Mouse (Mus musculus): ENCODE measurements at regions not wholly inside any gene's neighbourhood (a gene's known extent, or its start where the extent isn't known, plus 50 kb on each side); places are given as distances from the start of the nearest gene placed in this dataset.

DNA sequence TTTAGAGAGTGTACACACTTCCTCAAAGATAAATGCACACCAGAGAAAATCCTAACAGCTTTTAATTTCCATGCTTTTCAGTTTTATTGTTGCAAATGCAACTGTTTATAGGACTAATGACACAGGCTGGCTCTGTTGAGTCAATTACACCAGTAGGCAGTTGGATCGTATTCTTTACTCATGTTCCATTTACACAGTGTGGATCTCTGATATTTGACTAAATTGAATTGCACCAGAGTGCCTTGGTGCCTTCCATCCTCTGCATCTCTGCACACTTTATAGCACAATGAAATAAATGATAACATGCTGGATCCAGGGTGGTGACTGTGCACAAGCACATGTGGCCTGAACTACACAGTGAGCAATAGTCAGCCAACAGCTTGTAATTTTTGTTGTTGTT lies 787.0 kb upstream of the Arrdc4 start:
- H3K27me3 ChIP-seq (ENCODE audit: control insufficient read depth, insufficient read depth, low read length): no peaks in the 10 kb centered on the region
- ATAC-seq (ENCODE audit: low FRiP score) (no peak), DNase-seq (ENCODE audit: low spot score, missing footprints) (no peak)
- 89% methylated on average over 1 of the region's 1 CpGs for WGBS
- H3K4me2 ChIP-seq: no peak overlapping the region
- H3K4me1 ChIP-seq (ENCODE audit: control insufficient read depth, insufficient read depth, low read length): no peaks in the 10 kb centered on the region
- no peaks in the 10 kb centered on the region for H3K36me3 ChIP-seq (ENCODE audit: control insufficient read depth, insufficient read depth, low read length)
- H3K4me3 ChIP-seq (ENCODE audit: low read depth, low read length): no peak overlapping the region
- H3K9me3 ChIP-seq (ENCODE audit: control insufficient read depth, low read length): no peaks in the 10 kb centered on the region
- H3K9ac ChIP-seq (ENCODE audit: low read length): no peak overlapping the region
- no peak overlapping the region for H3K27ac ChIP-seq (ENCODE audit: low read depth, low read length)

DNA sequence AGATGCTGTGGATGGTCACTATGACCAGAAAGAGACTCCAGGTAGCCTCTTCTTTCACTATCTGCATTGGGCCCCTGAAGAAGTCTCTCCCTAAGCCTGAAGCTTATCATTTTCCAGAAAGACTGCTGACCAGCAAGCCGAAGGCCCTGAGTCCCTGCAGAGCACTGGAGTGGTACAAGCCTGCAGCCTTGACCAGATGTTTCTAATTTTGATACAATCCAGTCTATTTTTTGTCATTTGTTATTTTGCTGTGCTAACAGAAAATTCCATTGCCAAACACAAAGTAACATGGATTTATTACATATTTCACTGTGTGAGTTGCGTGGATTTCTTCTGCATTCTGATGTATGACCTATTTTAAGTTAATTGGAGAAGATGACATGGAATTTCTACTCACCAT lies 764.9 kb upstream of the Arrdc4 start:
- no peak overlapping the region for H3K4me2 ChIP-seq
- no peak for DNase-seq (ENCODE audit: low spot score, missing footprints)
- no peaks in the 10 kb centered on the region for H3K9me3 ChIP-seq (ENCODE audit: control insufficient read depth, low read length)
- no peaks in the 10 kb centered on the region for H3K36me3 ChIP-seq (ENCODE audit: control insufficient read depth, insufficient read depth, low read length)
- WGBS: 85% methylated on average over 2 of the region's 2 CpGs
- no peaks in the 10 kb centered on the region for H3K27me3 ChIP-seq (ENCODE audit: control insufficient read depth, insufficient read depth, low read length)
- H3K27ac ChIP-seq (ENCODE audit: low read depth, low read length): no peak overlapping the region
- H3K4me3 ChIP-seq (ENCODE audit: low read depth, low read length): no peak overlapping the region
- H3K9ac ChIP-seq (ENCODE audit: low read length): no peak overlapping the region
- ATAC-seq (ENCODE audit: low FRiP score): no peak
- peaks cover 4% of the 10 kb centered on the region; the same call in 1 of the 2 replicates for H3K4me1 ChIP-seq (ENCODE audit: control insufficient read depth, insufficient read depth, low read length)

DNA sequence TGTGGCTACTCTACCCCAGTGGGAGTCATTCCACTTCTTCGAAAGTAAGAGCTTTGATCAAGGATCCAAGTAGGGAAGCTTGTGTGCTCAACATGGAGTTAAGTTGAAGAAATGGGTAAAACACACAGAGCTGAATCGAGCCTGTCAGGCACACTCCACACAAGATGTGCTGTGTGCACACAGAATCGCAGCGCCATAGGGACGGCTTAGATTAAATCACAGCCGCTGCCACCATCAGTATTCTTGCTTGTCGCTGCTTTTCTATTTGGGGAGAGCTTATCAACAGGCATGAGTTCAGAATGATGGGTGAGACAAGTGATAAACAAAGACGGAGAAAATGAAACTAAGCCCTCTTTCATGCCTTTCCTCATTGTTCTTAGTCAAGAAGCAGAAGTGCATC lies 761.3 kb upstream of the Arrdc4 start:
- H3K4me3 ChIP-seq (ENCODE audit: low read depth, low read length): no peak overlapping the region
- WGBS: 66% methylated on average over 8 of the region's 8 CpGs
- no peak overlapping the region for H3K27ac ChIP-seq (ENCODE audit: low read depth, low read length)
- H3K36me3 ChIP-seq (ENCODE audit: control insufficient read depth, insufficient read depth, low read length): no peaks in the 10 kb centered on the region
- peaks cover 4% of the 10 kb centered on the region; the same call in 1 of the 2 replicates for H3K4me1 ChIP-seq (ENCODE audit: control insufficient read depth, insufficient read depth, low read length)
- ATAC-seq (ENCODE audit: low FRiP score) (no peak), DNase-seq (ENCODE audit: low spot score, missing footprints) (no peak)
- H3K4me2 ChIP-seq: no peak overlapping the region
- H3K9ac ChIP-seq (ENCODE audit: low read length): no peak overlapping the region
- H3K9me3 ChIP-seq (ENCODE audit: control insufficient read depth, low read length): no peaks in the 10 kb centered on the region
- H3K27me3 ChIP-seq (ENCODE audit: control insufficient read depth, insufficient read depth, low read length): no peaks in the 10 kb centered on the region

- peak; percentile 85 for DNase-seq (ENCODE audit: low spot score, missing footprints)
- ATAC-seq (ENCODE audit: low FRiP score): peak; percentile 62
- Histone ChIP-seq H3K9me3 (ENCODE audit: control insufficient read depth, low read length) (no peaks in the 10 kb centered on the region), H3K4me1 (ENCODE audit: control insufficient read depth, insufficient read depth, low read length) (peaks cover 4% of the 10 kb centered on the region), H3K4me3 (ENCODE audit: low read depth, low read length) (no peak overlapping the region), H3K27me3 (ENCODE audit: control insufficient read depth, insufficient read depth, low read length) (peaks cover 13% of the 10 kb centered on the region; the same call in 1 of the 2 replicates), H3K27ac (ENCODE audit: low read depth, low read length) (no peak overlapping the region; the same call in 1 of the 2 replicates), H3K4me2 (peak overlapping the region; percentile 32), H3K9ac (ENCODE audit: low read length) (0 out of 2 replicates have a peak overlapping the region, but pooled peaks have one; percentile 1), H3K36me3 (ENCODE audit: control insufficient read depth, insufficient read depth, low read length) (no peaks in the 10 kb centered on the region)
- WGBS: 58% methylated on average over 18 of the region's 18 CpGs
These were observed 744.3 kb upstream of the Arrdc4 start for GRCm38 (mm10) chr7:69493062-69493930.

DNA sequence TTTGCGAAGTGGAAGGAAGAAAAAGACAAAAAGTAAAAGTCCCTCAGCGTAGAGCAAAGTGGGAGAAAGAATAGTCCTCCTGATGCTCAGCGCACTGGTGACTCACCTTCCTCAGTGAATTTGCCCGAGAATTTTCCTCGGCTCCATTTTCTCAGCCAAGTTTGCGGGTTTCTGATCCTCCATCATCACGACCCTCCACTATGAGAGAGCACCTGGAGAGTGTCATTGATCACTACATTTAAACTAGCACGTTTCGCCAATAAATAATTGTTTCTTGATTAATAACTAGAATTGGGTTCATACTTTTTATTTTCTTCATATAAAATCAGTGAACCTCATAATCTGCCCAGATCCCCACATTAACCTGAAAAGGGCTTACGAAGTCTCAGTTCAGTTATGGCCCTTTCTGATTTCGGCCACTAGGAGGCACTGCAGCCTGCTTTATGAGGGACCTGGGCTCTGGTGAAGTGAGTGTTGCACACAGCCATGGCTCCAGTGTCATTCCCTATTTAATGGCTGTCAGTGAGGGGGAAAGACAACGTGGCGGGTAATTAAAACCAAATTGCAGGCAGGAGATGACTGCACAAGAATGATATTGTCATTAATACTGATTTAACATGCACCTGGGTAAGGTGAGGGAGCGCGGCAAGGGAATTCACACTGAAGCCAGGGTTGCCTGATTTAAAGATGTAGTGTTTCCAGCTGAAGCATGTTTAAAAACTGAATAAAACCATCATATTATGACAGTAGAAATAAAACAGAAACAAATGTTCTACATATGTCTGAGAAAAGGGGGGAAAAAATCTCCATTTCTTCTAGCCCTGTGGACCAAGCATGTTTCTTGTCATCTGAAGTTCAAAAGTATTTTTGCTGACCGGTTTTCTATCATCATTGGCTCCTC lies 741.8 kb upstream of the Arrdc4 start:
- H3K4me2 ChIP-seq: no peak overlapping the region
- H3K9me3 ChIP-seq (ENCODE audit: control insufficient read depth, low read length): no peaks in the 10 kb centered on the region
- H3K27me3 ChIP-seq (ENCODE audit: control insufficient read depth, insufficient read depth, low read length): peaks cover 13% of the 10 kb centered on the region; the same call in 1 of the 2 replicates
- H3K4me1 ChIP-seq (ENCODE audit: control insufficient read depth, insufficient read depth, low read length): peaks cover 4% of the 10 kb centered on the region
- H3K4me3 ChIP-seq (ENCODE audit: low read depth, low read length): no peak overlapping the region
- no peaks in the 10 kb centered on the region for H3K36me3 ChIP-seq (ENCODE audit: control insufficient read depth, insufficient read depth, low read length)
- WGBS: 40% methylated on average over 16 of the region's 16 CpGs
- no peak overlapping the region for H3K27ac ChIP-seq (ENCODE audit: low read depth, low read length)
- peak; percentile 98 for DNase-seq (ENCODE audit: low spot score, missing footprints)
- H3K9ac ChIP-seq (ENCODE audit: low read length): no peak overlapping the region
- peak; percentile 92 for ATAC-seq (ENCODE audit: low FRiP score)

DNA sequence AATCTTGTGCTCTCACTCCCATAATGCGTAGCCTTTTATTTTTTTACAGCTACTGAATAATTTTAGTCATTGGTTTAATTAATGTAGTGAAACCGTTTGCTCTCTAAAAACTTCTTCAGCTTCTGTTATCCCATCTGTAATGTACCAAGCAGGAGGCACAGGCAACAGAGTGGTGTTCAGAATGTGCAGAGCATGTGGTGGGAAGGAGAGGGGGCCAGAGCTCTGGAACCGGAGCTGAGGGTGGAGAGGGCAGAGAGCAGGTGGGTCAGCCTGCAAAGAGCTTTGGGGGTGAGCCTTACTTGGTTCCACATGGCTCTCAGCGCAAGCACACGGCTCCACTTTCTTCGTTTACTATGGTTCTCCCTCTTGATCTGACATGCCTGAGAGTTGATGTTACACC lies 739.6 kb upstream of the Arrdc4 start:
- no peaks in the 10 kb centered on the region for H3K9me3 ChIP-seq (ENCODE audit: control insufficient read depth, low read length)
- H3K4me1 ChIP-seq (ENCODE audit: control insufficient read depth, insufficient read depth, low read length): peaks cover 4% of the 10 kb centered on the region
- H3K27ac ChIP-seq (ENCODE audit: low read depth, low read length): no peak overlapping the region
- no peak for ATAC-seq (ENCODE audit: low FRiP score)
- H3K9ac ChIP-seq (ENCODE audit: low read length): no peak overlapping the region
- peaks cover 9% of the 10 kb centered on the region; the same call in 1 of the 2 replicates for H3K27me3 ChIP-seq (ENCODE audit: control insufficient read depth, insufficient read depth, low read length)
- 64% methylated on average over 6 of the region's 6 CpGs for WGBS
- no peak overlapping the region for H3K4me3 ChIP-seq (ENCODE audit: low read depth, low read length)
- no peak overlapping the region for H3K4me2 ChIP-seq
- no peak for DNase-seq (ENCODE audit: low spot score, missing footprints)
- no peaks in the 10 kb centered on the region for H3K36me3 ChIP-seq (ENCODE audit: control insufficient read depth, insufficient read depth, low read length)

DNA sequence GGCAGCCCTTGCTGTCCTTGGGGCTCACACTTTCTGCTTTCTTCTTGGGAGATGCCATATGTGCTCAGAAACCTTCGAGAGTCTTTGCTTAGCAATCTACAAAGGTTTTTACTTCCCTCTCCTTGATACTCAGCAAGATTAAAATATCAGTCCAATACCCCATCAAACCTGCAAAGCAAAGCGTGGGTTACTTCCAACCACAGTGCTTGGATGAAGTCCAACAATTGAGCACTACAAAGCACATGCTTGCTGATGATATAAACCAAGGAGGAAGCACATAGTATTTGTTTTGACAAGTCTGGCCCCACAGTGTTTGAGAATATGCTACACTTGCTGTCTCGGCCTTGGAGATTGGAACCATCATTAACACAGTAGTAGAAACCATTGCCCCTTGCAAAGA lies 738.1 kb upstream of the Arrdc4 start:
- no peak for DNase-seq (ENCODE audit: low spot score, missing footprints)
- peaks cover 4% of the 10 kb centered on the region; the same call in 1 of the 2 replicates for H3K27me3 ChIP-seq (ENCODE audit: control insufficient read depth, insufficient read depth, low read length)

DNA sequence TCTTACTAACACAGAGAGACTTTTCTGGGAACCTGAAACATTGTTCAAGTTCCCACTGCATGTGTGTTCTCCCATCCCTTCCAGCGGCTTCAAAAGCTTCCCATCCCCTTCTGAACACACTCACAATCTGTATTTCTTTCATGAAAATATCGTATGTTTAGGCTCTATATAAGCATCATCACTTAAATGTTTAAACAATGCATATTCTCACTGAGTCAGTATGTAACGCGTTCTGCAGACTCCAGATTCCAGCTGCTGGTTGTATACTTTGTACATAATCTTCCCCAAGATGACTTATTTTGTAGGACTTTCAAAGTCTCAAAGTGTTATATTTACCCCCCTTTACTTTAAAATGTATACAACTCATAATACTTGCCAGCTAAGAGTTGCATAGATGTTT lies 735.5 kb upstream of the Arrdc4 start:
- H3K9me3 ChIP-seq (ENCODE audit: control insufficient read depth, low read length): no peaks in the 10 kb centered on the region
- H3K9ac ChIP-seq (ENCODE audit: low read length): no peak overlapping the region
- H3K27me3 ChIP-seq (ENCODE audit: control insufficient read depth, insufficient read depth, low read length): no peaks in the 10 kb centered on the region
- no peak overlapping the region for H3K27ac ChIP-seq (ENCODE audit: low read depth, low read length)
- no peaks in the 10 kb centered on the region for H3K36me3 ChIP-seq (ENCODE audit: control insufficient read depth, insufficient read depth, low read length)
- no peak overlapping the region for H3K4me3 ChIP-seq (ENCODE audit: low read depth, low read length)
- DNase-seq (ENCODE audit: low spot score, missing footprints): no peak
- no peaks in the 10 kb centered on the region for H3K4me1 ChIP-seq (ENCODE audit: control insufficient read depth, insufficient read depth, low read length)
- no peak overlapping the region for H3K4me2 ChIP-seq
- WGBS: 84% methylated on average over 4 of the region's 4 CpGs
- no peak for ATAC-seq (ENCODE audit: low FRiP score)

More for the DNA sequence above, 738.1 kb upstream of the Arrdc4 start:
- no peak overlapping the region for H3K4me3 ChIP-seq (ENCODE audit: low read depth, low read length)
- no peak for ATAC-seq (ENCODE audit: low FRiP score)
- no peak overlapping the region for H3K4me2 ChIP-seq
- no peaks in the 10 kb centered on the region for H3K9me3 ChIP-seq (ENCODE audit: control insufficient read depth, low read length)
- no peak overlapping the region for H3K9ac ChIP-seq (ENCODE audit: low read length)
- WGBS: 79% methylated on average over 3 of the region's 3 CpGs
- no peaks in the 10 kb centered on the region for H3K36me3 ChIP-seq (ENCODE audit: control insufficient read depth, insufficient read depth, low read length)
- H3K27ac ChIP-seq (ENCODE audit: low read depth, low read length): no peak overlapping the region
- no peaks in the 10 kb centered on the region; the same call in 1 of the 2 replicates for H3K4me1 ChIP-seq (ENCODE audit: control insufficient read depth, insufficient read depth, low read length)
